Mouse (Mus musculus) small intestine, adult 2 months (tissue): ENCODE results near the gene Robo1. TPM values are rescaled to one million over a fixed set of nuclear protein-coding genes. Genes with fewer than 3 reads are reported as not detected.

Experiments used
- H3K27ac ChIP-seq: fragments of 200-500 bp; 2 replicates; pipeline ENCODE4 v1.5.1; 2012; ENCODE audit warnings: low read depth, low read length, control low read depth, inconsistent platforms; ENCODE audit not compliant: insufficient read depth
- H3K27me3 ChIP-seq: fragments of 200-500 bp; 2 replicates; pipeline ENCODE4 v1.6.1; 2012; ENCODE audit warnings: mild to moderate bottlenecking, moderate library complexity, low read length, inconsistent platforms; ENCODE audit not compliant: control insufficient read depth, insufficient read depth
- H3K36me3 ChIP-seq: fragments of 200-500 bp; 2 replicates; pipeline ENCODE4 v1.6.1; 2012; ENCODE audit warnings: mild to moderate bottlenecking, low read length, control low read depth, inconsistent platforms; ENCODE audit not compliant: control insufficient read depth, insufficient read depth
- H3K4me1 ChIP-seq: fragments of 200-500 bp; 2 replicates; pipeline ENCODE4 v1.6.1; 2012; ENCODE audit warnings: low read length, inconsistent platforms, mixed read lengths; ENCODE audit not compliant: control insufficient read depth, insufficient read depth, insufficient read length
- H3K4me3 ChIP-seq: fragments of 200-500 bp; 2 replicates; pipeline ENCODE4 v1.5.1; 2012; ENCODE audit warnings: low read depth, mild to moderate bottlenecking, control low read depth, inconsistent platforms, low read length, moderate library complexity
- CTCF ChIP-seq: fragments of 200-500 bp; IDR thresholded peaks from 2 replicates; pipeline ENCODE4 v1.5.1; 2012; ENCODE audit warnings: low read depth, mild to moderate bottlenecking, control low read depth, inconsistent platforms, low read length, moderate library complexity, mixed read lengths; ENCODE audit not compliant: insufficient replicate concordance, insufficient read length; ENCODE audit errors: extremely low read depth
- POLR2A ChIP-seq: fragments of 200-500 bp; IDR thresholded peaks from 2 replicates; pipeline ENCODE4 v1.6.1; 2012; ENCODE audit warnings: low read depth, mild to moderate bottlenecking, control low read depth, inconsistent platforms, low read length, moderate library complexity
- WGBS: fragments of 180-500 bp; shearing (Covaris S2); methylation state at CpG from one replicate; pipeline ENCODE4 v1.1.7; 2018; 5-methylcytosine and 5-hydroxymethylcytosine counted together
- polyA plus RNA-seq: library from polyadenylated mRNA; depleted of rRNA; stranded (reverse); fragments of >200 nt; gene quantifications from 2 replicates; pipeline ENCODE4 v1.2.3, GENCODE M21; 2012

The Robo1 gene
- polyA plus RNA-seq, 1 experiment = 0.81 TPM

DNA sequence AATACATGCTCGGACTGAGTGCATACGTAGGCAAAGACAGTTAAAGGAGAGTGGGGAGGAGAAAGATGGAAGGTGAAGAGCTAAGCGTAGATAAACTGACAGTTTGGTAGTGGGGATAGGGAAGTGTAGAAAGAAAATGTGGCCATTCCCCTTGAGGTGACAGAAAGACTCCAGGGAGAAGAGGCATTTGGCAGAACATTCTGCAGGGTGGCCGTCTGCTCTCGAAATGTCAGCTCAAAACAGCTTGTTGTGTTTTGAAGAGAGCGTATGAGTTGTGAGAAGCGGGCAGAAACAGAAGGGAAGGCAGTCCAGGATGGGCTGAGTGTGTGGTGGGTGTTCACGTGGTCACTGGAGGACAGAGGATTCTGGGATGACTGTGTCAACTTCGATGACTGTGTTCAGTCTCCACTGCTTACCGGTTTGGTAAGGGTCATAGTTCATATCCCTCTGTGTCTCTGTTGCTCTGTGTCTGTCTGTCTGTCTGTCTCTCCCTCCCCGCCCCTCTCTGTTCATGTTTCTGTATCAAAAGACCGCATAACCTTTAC lies 490.4 kb downstream of the Robo1 start:
- TF ChIP-seq POLR2A (no peak), CTCF (no peak)
- WGBS = 86% methylated on average over 12 of the region's 12 CpGs
- H3K27me3 ChIP-seq = no peaks in the 10 kb centered on the region
- H3K4me3 ChIP-seq = no peak overlapping the region
- no peaks in the 10 kb centered on the region for H3K4me1 ChIP-seq
- H3K36me3 ChIP-seq = no peaks in the 10 kb centered on the region
- no peak overlapping the region for H3K27ac ChIP-seq

DNA sequence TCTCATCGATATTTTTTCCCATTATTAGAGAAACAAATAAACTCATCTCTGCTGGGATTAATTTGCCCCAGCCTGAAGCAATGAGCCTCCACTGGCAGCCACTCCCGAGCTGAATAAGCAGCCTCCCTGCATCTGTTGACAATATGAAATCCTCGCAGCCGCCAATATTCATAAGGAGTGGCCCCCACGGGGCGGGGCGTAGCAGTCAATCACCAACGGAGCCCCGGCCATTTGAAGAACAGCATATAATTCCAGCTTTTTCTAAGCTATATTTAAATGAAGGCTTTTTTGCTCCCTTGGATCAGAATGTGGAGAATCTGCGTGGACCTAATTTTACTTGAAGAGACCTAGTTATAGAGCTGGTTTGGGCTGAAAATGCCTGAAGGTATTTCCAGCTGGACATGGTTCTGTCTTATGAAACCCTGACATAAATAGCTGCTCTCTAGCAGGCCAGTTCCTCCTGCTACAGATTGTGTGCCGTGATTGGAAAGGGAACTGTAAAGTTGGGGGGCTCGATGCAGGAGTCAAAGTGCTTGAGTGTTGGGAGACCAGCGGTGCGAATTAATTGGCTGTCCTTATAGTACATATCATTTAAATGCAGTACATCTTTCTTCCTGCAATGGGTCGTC lies 492.1 kb downstream of the Robo1 start:
- TF ChIP-seq POLR2A (no peak), CTCF (no peak)
- H3K4me1 ChIP-seq = no peaks in the 10 kb centered on the region
- H3K4me3 ChIP-seq = no peak overlapping the region
- H3K36me3 ChIP-seq = no peaks in the 10 kb centered on the region
- WGBS = 54% methylated on average over 15 of the region's 15 CpGs
- no peak overlapping the region for H3K27ac ChIP-seq
- H3K27me3 ChIP-seq = no peaks in the 10 kb centered on the region

- TF ChIP-seq CTCF (no peak), POLR2A (no peak)
- H3K4me1 ChIP-seq = no peaks in the 10 kb centered on the region
- no peak overlapping the region for H3K27ac ChIP-seq
- H3K27me3 ChIP-seq = no peaks in the 10 kb centered on the region
- H3K4me3 ChIP-seq = no peak overlapping the region
- no peaks in the 10 kb centered on the region for H3K36me3 ChIP-seq
- WGBS = 86% methylated on average over 6 of the region's 6 CpGs
These were observed 492.7 kb downstream of the Robo1 start for GRCm38 (mm10) chr16:72800788-72801187.

GRCm38 (mm10) chr16:72808351-72808750 lies 500.2 kb downstream of the Robo1 start:
- Histone ChIP-seq H3K4me3 (no peak overlapping the region), H3K36me3 (no peaks in the 10 kb centered on the region), H3K27me3 (no peaks in the 10 kb centered on the region), H3K4me1 (no peaks in the 10 kb centered on the region), H3K27ac (no peak overlapping the region)
- TF ChIP-seq CTCF (no peak), POLR2A (no peak)
- 34% methylated on average over 10 of the region's 10 CpGs for WGBS

DNA sequence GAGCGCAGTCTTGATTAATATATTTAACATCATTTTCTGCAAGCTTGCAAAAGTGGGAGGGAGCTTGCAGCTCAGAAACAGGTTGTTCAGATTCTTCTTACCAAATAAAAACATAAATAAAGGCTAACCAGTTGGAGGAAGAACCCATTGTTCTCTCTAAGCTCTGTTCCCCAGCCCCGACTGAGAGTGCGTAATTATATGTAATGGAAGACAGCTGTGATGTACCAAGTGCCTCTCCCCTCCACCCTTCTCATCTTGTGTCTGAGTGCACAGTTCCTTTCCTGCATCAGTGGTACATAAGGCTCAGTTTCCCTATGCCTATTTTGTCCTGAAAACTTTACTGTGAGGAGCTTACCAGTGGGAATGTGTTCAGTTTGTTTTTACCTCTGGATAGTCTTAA lies 502.8 kb downstream of the Robo1 start:
- TF ChIP-seq CTCF (no peak), POLR2A (no peak)
- Histone ChIP-seq H3K27me3 (no peaks in the 10 kb centered on the region), H3K36me3 (no peaks in the 10 kb centered on the region), H3K4me3 (no peak overlapping the region), H3K4me1 (no peaks in the 10 kb centered on the region), H3K27ac (no peak overlapping the region)
- 90% methylated on average over 3 of the region's 3 CpGs for WGBS

- 84% methylated on average over 5 of the region's 5 CpGs for WGBS
- no peaks in the 10 kb centered on the region for H3K36me3 ChIP-seq
- H3K27me3 ChIP-seq = no peaks in the 10 kb centered on the region
- no peak overlapping the region for H3K4me3 ChIP-seq
- no peak for TF ChIP-seq POLR2A
- no peak for TF ChIP-seq CTCF
- no peak overlapping the region for H3K27ac ChIP-seq
- H3K4me1 ChIP-seq = no peaks in the 10 kb centered on the region
These were observed 503.4 kb downstream of the Robo1 start for GRCm38 (mm10) chr16:72811494-72811893.

DNA sequence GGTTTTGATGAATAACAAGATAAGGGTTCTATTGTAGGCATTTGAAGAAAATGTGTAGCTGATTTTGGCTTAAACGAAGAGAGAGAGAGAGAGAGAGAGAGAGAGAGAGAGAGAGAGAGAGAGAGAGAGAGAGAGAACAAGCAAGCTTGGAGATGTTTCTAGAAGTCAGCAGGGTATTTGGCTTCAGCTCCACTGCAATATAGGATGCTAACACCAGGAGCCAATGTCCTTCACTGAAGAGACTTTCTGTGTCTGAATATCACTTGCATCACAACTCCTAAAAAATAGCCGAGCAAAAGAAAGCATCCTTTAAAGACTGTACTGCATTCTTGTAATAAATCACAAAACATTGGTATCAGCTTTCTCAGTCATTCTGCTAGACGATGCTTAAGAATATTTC lies 503.8 kb downstream of the Robo1 start:
- no peaks in the 10 kb centered on the region for H3K27me3 ChIP-seq
- WGBS = 72% methylated on average over 3 of the region's 3 CpGs
- H3K36me3 ChIP-seq = no peaks in the 10 kb centered on the region
- no peaks in the 10 kb centered on the region for H3K4me1 ChIP-seq
- H3K27ac ChIP-seq = no peak overlapping the region
- no peak for TF ChIP-seq CTCF
- TF ChIP-seq POLR2A = no peak
- no peak overlapping the region for H3K4me3 ChIP-seq
